Mouse (Mus musculus): ENCODE results near the gene Adad2. TPM values are rescaled to one million over a fixed set of nuclear protein-coding genes. Genes with fewer than 3 reads are reported as not detected.

The Adad2 gene
- total RNA-seq, 2 experiments from 2014 or later, result not detected

DNA sequence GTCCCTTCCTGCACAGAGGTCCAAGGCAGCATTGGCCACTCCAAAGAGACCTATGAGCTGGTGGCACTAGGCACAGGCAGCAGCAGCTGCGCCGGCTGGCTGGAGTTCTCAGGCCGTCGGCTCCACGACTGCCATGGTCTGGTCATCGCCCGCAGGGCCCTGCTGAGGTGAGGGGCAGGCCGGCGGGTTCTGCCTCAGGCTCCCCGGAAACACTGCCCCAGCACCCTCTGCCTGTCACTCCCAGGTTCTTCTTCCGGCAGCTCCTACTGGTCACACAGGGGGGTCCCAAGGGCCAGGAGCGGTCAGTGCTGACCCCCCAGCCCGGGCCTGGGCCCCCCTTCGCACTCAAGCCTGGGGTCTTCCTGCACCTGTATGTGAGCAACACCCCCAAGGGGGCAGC, 2.5 kb downstream of the Adad2 start:
- intact Hi-C loops (cut with DNase I), result no loop called here
- no peak for DNase-seq

DNA sequence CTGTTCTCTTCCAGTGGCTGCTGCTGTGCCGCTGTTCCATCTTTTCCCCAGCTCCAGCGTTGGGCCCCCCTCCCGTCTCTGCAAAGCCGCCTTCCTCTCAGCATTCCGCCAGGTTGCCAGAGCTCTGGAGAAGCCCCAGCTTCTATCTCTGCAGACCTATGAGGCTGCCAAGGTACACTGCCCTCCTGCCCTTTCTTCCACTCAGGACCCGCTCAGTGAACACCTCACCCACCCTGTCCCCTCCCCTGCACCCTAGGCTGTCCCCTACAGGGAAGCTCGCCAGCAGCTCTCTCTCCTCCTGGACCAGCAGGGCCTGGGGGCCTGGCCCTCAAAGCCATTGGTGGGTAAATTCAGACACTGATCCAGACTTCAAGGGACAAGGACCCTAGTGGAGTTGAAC, 3.8 kb downstream of the Adad2 start:
- intact Hi-C loops (cut with DNase I), result no loop called here

GRCm38 (mm10) chr8:119616811-119617210, 4.3 kb downstream of the Adad2 start:
- intact Hi-C loops (cut with DNase I), result no loop called here
- no peak for DNase-seq

More for the DNA sequence above, 3.8 kb downstream of the Adad2 start:
- no peak for DNase-seq

DNA sequence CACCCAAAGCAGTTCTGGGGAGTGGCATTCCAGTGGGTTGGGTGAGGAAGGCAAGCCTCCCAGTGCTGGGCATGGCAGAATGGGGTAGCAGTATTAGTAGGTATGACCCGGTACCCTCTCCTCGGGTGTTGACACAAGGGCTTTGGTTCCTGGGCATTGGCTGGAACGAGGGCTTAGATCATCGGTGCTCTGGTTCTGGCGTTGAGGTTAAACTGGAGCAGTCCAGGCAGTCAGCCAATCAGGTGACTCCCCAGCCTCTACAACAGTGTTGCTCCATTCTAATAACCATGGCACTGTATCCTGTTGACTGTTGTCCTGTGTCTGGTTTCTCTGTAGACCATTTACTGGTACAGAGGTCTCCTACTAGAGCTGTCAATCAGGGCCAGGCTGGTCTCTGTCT, 5.0 kb downstream of the Adad2 start:
- peak; percentile 29 to 35 for DNase-seq
- intact Hi-C loops (cut with DNase I), result no loop called here

- intact Hi-C loops (cut with DNase I), result no loop called here
- no peak for DNase-seq
These were observed 6.3 kb downstream of the Adad2 start for GRCm38 (mm10) chr8:119618887-119619286.

GRCm38 (mm10) chr8:119620116-119620840, 7.7 kb downstream of the Adad2 start:
- intact Hi-C loops (cut with DNase I), result no loop called here
- no peak for DNase-seq

DNA sequence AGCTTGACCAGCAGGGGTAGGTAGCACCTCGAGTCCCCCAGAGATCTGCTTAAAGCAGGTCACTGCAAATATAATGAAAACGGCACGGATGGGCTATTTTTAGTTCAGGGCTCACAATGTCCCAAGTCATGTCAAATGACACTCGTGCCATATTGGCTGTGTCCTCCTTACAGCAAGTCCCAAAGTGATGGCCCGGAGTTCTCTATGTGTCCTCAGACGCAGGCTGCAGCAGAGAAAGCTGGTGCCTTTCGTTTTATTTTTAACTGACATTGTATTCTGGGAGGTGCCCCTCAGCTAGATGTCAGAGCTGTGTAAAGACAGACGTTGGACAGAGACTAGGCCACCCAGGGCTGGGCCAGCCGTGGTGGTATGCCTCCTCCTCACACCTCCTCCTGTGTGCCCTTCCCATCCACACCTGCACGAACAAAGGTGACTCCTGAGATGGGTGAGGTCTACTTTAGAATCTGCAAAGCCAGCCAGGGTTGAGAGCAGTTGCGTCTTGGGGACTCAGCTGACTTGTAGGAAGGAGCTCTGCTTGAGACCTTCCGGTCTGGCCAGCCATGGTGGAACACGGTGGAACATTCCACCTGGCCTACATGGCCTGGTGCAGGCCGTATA, 8.4 kb downstream of the Adad2 start:
- intact Hi-C loops (cut with DNase I), result no loop called here
- DNase-seq, result peak in 1 of 2 experiments; percentile 10

- intact Hi-C loops (cut with DNase I), result no loop called here
These were observed 10.0 kb downstream of the Adad2 start for GRCm38 (mm10) chr8:119622555-119622954.

GRCm38 (mm10) chr8:119623061-119623460, 10.5 kb downstream of the Adad2 start:
- intact Hi-C loops (cut with DNase I), result no loop called here
- no peak for DNase-seq

More at GRCm38 (mm10) chr8:119622555-119622954, 10.0 kb downstream of the Adad2 start:
- DNase-seq, result no peak

DNA sequence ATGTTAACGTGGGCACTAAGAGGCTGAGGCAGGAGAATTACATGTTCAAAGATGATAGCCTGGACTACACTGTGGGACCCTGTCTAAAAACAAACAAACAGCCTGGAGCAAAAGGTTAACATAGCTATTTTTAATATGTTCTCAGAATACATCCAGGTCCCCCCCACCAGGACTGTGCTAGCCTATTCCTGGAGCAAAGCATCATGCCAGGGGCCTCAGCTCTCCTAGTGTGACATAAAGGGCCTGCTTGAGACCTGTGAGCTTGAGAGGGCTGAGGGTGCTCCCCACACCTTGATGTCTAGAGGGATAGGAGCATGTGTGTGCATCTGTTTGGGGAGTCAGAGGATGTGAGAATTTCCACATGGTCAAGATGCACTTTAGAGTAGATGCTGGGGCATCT, 11.2 kb downstream of the Adad2 start:
- intact Hi-C loops (cut with DNase I), result no loop called here
- no peak for DNase-seq

DNA sequence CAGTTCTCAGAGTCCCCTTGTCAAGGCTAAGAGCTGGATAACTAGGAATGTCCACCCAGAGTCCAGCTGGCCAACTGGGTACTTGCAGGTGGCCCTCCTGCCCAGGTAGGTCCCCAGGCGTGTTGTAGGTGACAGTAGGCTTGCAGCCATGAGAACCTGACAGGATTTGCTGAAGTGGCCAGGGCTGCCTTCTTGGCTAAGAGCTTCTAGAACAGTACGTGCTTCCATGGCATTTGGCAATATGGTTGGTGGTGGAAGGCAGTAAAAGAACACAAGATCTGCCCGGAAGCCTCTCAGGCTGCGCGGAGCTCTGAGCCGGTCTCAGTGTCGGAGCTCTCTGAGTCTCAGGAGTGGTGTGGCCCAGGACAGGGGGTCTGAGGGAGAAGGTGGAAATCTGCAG, 12.4 kb downstream of the Adad2 start:
- intact Hi-C loops (cut with DNase I), result no loop called here
- DNase-seq, result no peak

GRCm38 (mm10) chr8:119625788-119626187, 13.2 kb downstream of the Adad2 start:
- DNase-seq, result no peak
- intact Hi-C loops (cut with DNase I), result no loop called here

GRCm38 (mm10) chr8:119627199-119627598, 14.7 kb downstream of the Adad2 start:
- DNase-seq, result no peak
- intact Hi-C loops (cut with DNase I), result no loop called here

DNA sequence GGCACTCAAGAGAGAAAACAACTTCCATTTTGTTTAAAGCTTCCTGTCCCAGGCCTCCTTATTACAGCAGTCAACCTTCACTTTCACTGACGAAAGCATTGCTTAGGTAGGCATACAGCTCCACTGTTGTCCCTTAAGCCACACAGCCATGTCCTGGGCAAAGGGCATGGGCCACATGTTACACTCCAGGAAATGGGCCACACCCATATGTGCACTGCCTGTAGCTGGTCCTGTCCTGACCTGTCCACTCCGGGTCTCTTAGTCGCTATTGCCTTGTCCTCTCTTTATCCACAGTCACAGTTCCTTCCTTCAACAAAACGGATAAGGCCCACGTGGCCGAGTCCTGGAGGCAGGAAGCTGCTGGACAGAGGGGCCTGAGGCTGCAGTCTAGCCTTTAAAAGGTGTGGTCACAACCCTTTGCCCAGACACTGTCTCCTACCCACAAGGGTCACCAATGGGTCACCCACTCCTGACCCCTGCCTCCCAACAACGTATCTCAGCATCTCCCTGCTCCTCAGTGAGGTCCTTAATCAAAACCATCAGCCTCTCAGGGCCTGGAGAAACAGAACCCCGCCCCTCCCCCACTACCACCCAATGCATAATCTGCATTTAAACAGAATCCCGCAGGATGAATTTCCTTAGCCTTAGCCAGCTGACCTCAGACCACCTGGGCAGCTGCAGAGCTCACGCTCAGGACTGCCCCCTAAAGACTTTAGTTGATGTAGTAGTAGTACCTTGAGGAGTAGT, 15.2 kb downstream of the Adad2 start:
- DNase-seq, result no peak
- intact Hi-C loops (cut with DNase I), result no loop called here

GRCm38 (mm10) chr8:119630841-119631240, 18.3 kb downstream of the Adad2 start:
- DNase-seq, result no peak
- intact Hi-C loops (cut with DNase I), result no loop called here

DNA sequence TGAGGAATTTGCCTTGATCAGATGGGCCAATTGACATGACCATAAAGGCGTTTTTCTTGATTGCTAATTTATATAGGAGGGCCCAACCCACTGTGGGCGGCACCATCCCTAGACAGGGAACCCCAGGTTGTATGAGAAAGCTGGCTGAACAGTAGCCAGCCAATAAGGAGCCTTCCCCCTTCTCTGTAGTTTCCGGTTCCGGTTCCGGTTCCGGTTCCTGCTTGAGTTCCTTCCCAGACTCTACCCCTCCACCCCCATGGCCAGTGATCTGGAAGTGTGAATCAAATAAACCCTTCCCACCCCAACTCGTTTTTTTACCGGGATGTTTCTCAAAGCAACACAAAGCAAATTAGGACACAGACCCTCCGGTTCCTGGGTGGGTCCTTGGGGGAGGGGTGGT, 19.7 kb downstream of the Adad2 start:
- DNase-seq, result no peak
- intact Hi-C loops (cut with DNase I), result no loop called here

DNA sequence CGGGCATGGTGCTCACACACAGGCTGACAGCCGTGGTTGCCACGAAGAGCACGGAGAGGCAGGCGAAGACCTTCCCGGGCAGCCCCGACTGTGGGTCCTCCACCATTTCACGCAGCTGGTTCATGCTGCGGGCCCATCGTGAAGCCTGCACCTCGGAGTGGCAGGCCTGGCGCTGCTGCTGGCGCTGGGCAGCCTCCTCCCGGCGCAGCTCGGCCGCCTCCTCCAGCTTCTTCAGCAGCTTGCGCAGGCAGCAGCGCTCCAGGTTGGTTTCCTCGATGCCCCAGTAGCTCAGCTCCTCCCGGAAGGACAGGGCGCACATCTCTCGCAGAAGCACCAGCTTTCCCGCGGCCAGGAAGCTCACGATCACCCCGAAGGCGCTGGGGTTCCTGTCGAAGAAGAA, 20.4 kb downstream of the Adad2 start:
- intact Hi-C loops (cut with DNase I), result no loop called here
- no peak for DNase-seq

DNA sequence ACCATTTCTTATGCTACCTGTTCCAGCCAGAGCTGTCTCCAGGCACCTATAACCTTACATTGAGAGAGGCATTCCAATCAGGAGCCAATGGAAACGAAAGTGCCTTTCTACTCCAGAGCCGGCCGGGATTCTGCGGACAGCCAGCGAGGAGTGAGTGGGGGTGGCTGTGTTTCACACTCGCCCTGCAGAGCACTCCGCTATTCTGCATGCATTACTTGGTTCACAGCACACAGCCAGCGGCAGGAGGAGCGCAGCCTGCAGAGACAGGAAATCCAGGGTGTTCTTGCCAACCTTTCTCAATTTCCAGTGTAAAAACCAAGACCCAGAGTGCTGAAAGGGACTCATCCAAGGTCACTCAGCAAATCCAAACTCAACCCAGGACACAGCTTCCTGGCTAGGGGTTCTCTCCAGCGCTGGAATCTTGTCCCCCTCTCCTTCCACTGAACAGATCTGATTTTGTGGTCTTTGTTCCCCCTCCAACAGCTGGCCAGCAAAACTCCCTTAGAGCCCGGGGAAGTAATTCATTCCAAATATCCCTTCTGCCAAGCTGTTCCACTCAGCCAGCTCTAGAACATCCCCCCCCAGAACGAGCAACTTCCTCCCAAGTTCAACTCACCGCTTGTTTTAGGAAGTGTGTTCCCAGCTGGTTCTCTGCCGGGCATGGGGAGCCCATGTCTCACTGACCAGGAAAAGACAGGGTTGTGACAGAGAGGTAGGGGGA, 22.2 kb downstream of the Adad2 start:
- peak in 1 of 2 experiments; percentile 26 for DNase-seq
- intact Hi-C loops (cut with DNase I), result no loop called here

DNA sequence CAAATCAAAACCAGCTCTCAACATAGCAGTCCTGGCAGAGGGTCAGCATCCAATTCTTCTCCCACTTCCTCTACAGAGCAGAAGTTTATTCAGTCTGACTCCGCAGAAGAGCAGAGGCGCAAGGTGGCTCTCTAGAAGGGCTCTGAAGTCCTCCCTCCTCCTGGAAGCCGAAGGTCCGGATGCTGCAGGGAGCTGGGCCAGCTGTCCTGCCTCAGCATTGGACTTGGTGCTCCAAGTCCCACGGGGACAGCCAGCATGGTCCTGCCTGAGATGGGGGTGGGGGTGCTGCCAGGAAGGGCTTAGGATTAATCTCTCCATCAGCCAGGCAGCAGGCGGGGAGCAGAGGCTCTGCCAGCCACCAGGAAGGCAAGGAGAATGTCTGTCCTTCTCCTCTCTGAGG, 22.8 kb downstream of the Adad2 start, which contains the start of gene Kcng4:
Gene Kcng4, minus strand, starts transcription at position 303 of the 400 bp plus-strand sequence.
- peak; percentile 40 to 48 for DNase-seq
- intact Hi-C loops (cut with DNase I), result no loop called here

DNA sequence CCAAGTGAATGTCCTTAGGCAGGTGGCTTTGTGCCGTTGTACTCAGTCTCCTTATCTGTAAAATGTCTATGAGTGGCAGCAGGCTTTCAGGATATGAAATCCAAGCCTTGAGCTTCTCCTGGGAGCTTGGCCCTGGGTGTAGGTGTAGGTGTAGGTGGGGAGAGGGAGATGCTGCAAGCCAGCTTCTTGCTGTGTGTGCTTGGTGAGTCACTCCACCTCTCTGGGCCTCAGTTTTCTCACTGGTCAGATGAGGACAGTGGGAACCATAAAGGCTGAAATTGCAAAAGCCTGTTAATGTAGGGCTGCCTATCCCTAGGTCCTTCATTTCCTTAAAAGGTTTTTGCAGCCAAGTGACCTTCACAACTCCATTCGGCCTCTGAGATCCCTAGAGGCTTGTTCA, 23.4 kb downstream of the Adad2 start:
- DNase-seq, result no peak
- intact Hi-C loops (cut with DNase I), result no loop called here

GRCm38 (mm10) chr8:119636766-119637165, 24.2 kb downstream of the Adad2 start:
- intact Hi-C loops (cut with DNase I), result no loop called here
- no peak for DNase-seq

Measured in heart, postnatal 10 days (tissue).